Mouse (Mus musculus) liver, embryonic 15.5 days (tissue): ENCODE data around the gene Eno1. TPM values are rescaled to one million over a fixed set of nuclear protein-coding genes. Genes with fewer than 3 reads are reported as not detected.

Experiments
- ATAC-seq: fragments of 200-750 bp; cut with Nextera tagmentation; 2 replicates; pipeline ENCODE4 v1.8.0; 2017; ENCODE audit warnings: moderate number of reproducible peaks, mild to moderate bottlenecking, moderate library complexity; ENCODE audit not compliant: insufficient read depth
- H3K27ac ChIP-seq: fragments of 300-500 bp; sonication (generic); replicated peaks from 2 replicates; pipeline ENCODE4 v1.5.1; 2015; ENCODE audit warnings: mild to moderate bottlenecking, inconsistent platforms
- H3K27me3 ChIP-seq: fragments of 300-500 bp; sonication (generic); 2 replicates; pipeline ENCODE4 v1.6.1; 2015; ENCODE audit warnings: mild to moderate bottlenecking, inconsistent platforms
- H3K36me3 ChIP-seq: fragments of 300-500 bp; sonication (generic); replicated peaks from 2 replicates; pipeline ENCODE4 v1.6.1; 2015; ENCODE audit warnings: moderate library complexity, mild to moderate bottlenecking, inconsistent platforms
- H3K4me1 ChIP-seq: fragments of 300-500 bp; sonication (generic); replicated peaks from 2 replicates; pipeline ENCODE4 v1.6.1; 2015; ENCODE audit warnings: inconsistent platforms
- H3K4me2 ChIP-seq: fragments of 300-500 bp; sonication (generic); 2 replicates; pipeline ENCODE4 v1.6.1; 2015; ENCODE audit warnings: moderate library complexity, mild to moderate bottlenecking, inconsistent platforms
- H3K4me3 ChIP-seq: fragments of 300-500 bp; sonication (generic); replicated peaks from 2 replicates; pipeline ENCODE4 v1.5.1; 2015; ENCODE audit warnings: mild to moderate bottlenecking, inconsistent platforms
- H3K9ac ChIP-seq: fragments of 300-500 bp; sonication (generic); 2 replicates; pipeline ENCODE4 v1.6.1; 2015; ENCODE audit warnings: moderate library complexity, mild to moderate bottlenecking, inconsistent platforms
- H3K9me3 ChIP-seq: fragments of 300-500 bp; sonication (generic); replicated peaks from 2 replicates; pipeline ENCODE4 v1.6.1; 2016; ENCODE audit warnings: inconsistent platforms
- WGBS: fragments of 180-500 bp; shearing (Covaris S2); methylation state at CpG from one replicate; pipeline ENCODE4 v1.1.7; 2015; ENCODE audit warnings: mixed read lengths; ENCODE audit not compliant: insufficient replicate concordance; 5-methylcytosine and 5-hydroxymethylcytosine counted together
- polyA plus RNA-seq: library from polyadenylated mRNA; unstranded; fragments of >200 nt; fragmentation: Nextera tagmentation; extraction: Ambion mirVana; gene quantifications from 2 replicates; pipeline ENCODE4 v1.2.1, GENCODE M21; 2015

Eno1 gene
- 557 and 577 TPM in 2 replicates for polyA plus RNA-seq

- Histone ChIP-seq H3K9ac (peak within 1 kb of the TSS; percentile 86), H3K27me3 (no peaks in the 10 kb centered on the region), H3K9me3 (no peaks in the 10 kb centered on the region), H3K4me3 (peak within 1 kb of the TSS; percentile 88), H3K4me1 (peaks cover 69% of the 10 kb centered on the region), H3K27ac (peak within 1 kb of the TSS; percentile 90), H3K4me2 (peak within 1 kb of the TSS; percentile 97), H3K36me3 (peaks cover 20% of the 10 kb centered on the region)
- peak; percentile 93 for ATAC-seq
- under 1% methylated on average over 77 of the region's 78 CpGs for WGBS
These were observed at the start of gene Eno1 for GRCm38 (mm10) chr4:150236521-150237481. TSS of gene Eno1 (plus strand) at chr4:150236721.

- WGBS: 40% methylated on average over 11 of the region's 11 CpGs
- no peaks in the 10 kb centered on the region for H3K36me3 ChIP-seq
- ATAC-seq: no peak
- H3K9me3 ChIP-seq: no peaks in the 10 kb centered on the region
- H3K27ac ChIP-seq: no peak overlapping the region
- H3K4me3 ChIP-seq: no peak overlapping the region
- H3K4me1 ChIP-seq: no peaks in the 10 kb centered on the region
- no peaks in the 10 kb centered on the region for H3K27me3 ChIP-seq
- H3K4me2 ChIP-seq: no peak overlapping the region
- no peak overlapping the region for H3K9ac ChIP-seq
These were observed 48.3 kb upstream of the Eno1 start for GRCm38 (mm10) chr4:150188236-150188635.

DNA sequence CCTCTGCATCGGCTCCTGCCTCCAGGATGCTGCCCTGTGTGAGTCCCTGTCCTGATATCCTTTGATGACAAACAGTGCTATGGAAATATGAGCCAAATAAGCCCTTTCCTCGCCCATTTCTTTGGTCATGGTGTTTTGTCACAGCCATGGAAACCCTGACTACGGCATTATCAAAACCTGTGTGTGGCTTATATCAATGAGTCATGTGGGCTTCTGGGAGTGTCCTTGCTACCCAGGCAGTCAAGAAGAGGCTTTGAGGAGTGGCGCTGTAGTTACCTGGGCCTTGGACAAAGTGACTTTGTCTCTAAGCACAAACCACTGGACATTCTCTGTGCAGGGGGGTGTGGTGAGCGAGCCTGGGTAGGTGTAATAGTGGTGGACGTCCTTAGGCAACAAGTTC lies 44.3 kb upstream of the Eno1 start:
- Histone ChIP-seq H3K27me3 (no peaks in the 10 kb centered on the region), H3K4me1 (no peaks in the 10 kb centered on the region), H3K4me3 (no peak overlapping the region), H3K27ac (no peak overlapping the region), H3K36me3 (no peaks in the 10 kb centered on the region), H3K9ac (no peak overlapping the region), H3K4me2 (no peak overlapping the region), H3K9me3 (no peaks in the 10 kb centered on the region)
- WGBS: 59% methylated on average over 6 of the region's 6 CpGs
- no peak for ATAC-seq

DNA sequence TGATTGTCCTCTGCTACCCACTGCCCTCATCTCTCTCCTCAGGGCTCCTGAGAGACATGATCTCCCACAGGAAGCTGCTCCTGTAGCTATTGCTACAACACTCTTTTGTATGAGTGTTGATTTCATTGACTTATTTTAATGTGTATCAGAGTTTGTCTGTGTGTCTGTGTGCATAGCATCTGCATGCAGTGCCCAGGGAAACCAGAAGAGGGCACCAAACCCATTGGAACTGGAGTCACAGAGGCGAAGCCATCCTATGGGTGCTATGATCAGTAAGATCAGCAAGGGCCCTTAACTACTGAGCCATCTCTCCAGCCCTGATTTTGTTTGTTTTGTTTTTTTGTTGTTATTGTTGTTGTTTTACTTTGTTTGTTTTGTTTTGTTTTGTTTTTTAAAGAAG lies 42.6 kb upstream of the Eno1 start:
- Histone ChIP-seq H3K27ac (no peak overlapping the region), H3K9ac (no peak overlapping the region), H3K36me3 (no peaks in the 10 kb centered on the region), H3K4me1 (no peaks in the 10 kb centered on the region), H3K4me2 (no peak overlapping the region), H3K9me3 (no peaks in the 10 kb centered on the region), H3K4me3 (no peak overlapping the region), H3K27me3 (no peaks in the 10 kb centered on the region)
- no peak for ATAC-seq
- WGBS: 26% methylated on average over 1 of the region's 1 CpGs

DNA sequence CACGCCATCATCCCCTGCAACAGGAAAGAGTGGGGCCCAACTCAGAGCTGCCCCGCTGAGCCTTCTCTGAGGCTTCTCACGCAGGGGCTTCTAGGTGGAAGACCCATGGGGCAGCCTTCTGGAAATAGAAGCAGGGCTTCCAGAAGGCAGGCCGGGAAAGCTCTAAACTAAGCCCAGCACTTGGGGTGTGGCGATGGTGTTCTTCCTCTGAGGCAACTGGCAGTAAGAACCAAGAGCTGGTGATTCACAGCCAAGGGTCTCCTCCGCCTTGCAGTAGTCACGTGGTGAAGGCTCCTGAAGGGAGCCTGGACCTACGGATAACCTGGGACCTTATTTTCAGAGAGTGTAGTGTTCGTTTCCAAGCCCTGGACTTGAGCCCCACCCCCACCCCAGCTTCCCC lies 38.3 kb upstream of the Eno1 start:
- Histone ChIP-seq H3K4me3 (no peak overlapping the region), H3K4me2 (no peak overlapping the region), H3K9me3 (no peaks in the 10 kb centered on the region), H3K4me1 (no peaks in the 10 kb centered on the region), H3K27me3 (no peaks in the 10 kb centered on the region), H3K9ac (no peak overlapping the region), H3K36me3 (no peaks in the 10 kb centered on the region), H3K27ac (no peak overlapping the region)
- WGBS: 49% methylated on average over 9 of the region's 9 CpGs
- no peak for ATAC-seq

DNA sequence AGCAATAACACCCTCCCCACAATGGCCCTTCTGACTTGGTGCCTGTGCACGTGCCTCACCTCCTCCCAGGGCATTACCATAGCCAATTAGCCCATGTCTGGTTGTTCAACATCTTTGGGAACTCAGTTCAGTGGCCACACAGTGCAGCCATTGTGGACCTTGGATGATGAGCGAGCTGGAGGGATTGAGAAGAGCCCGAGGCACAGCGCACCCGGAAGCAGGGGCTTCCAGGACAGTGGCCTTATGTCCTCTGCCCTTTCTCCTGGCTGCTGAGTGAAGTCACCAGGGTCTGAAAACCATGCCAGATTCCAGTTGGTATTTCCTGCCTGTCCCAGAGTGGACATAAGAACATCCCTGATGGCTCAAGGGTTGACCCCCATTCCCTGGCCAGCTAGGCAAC lies 35.3 kb upstream of the Eno1 start, which contains the start of gene Car6:
Gene Car6 (minus strand): TSS at position 101 of the 400 bp plus-strand sequence.
- no peak for ATAC-seq
- H3K4me3 ChIP-seq: no peak within 1 kb of the TSS
- no peaks in the 10 kb centered on the region for H3K4me1 ChIP-seq
- H3K9ac ChIP-seq: no peak within 1 kb of the TSS
- no peak within 1 kb of the TSS for H3K27ac ChIP-seq
- WGBS: 68% methylated on average over 5 of the region's 5 CpGs
- no peak within 1 kb of the TSS for H3K4me2 ChIP-seq
- H3K36me3 ChIP-seq: no peaks in the 10 kb centered on the region
- no peaks in the 10 kb centered on the region for H3K9me3 ChIP-seq
- no peaks in the 10 kb centered on the region for H3K27me3 ChIP-seq

DNA sequence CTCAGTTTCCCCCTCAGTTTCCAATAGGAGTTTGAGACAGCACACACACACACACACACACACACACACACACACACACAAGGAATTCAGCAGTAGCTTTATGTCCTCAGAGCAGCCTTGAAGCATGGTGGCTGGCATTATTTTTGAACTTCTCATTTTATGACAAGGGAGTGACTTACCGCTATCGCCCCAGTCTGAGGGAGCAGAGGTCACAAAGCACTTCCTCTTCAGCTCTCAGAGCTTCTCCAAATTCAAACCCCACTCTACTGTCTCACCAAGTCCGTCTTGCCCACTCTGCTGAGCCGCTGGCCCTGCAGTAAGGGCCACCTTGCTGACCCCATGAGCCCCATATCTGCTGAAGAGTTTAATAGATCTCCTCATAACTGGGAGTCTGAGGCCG lies 33.8 kb upstream of the Eno1 start:
- no peak for ATAC-seq
- Histone ChIP-seq H3K4me1 (0 out of 2 replicates have a peak, but pooled peaks cover 5% of the 10 kb centered on the region), H3K4me3 (no peak overlapping the region), H3K36me3 (no peaks in the 10 kb centered on the region), H3K27ac (0 out of 2 replicates have a peak overlapping the region, but pooled peaks have one; percentile 33), H3K9me3 (no peaks in the 10 kb centered on the region), H3K9ac (no peak overlapping the region), H3K4me2 (no peak overlapping the region), H3K27me3 (peaks cover 3% of the 10 kb centered on the region; the same call in 1 of the 2 replicates)
- WGBS: 25% methylated on average over 5 of the region's 5 CpGs

DNA sequence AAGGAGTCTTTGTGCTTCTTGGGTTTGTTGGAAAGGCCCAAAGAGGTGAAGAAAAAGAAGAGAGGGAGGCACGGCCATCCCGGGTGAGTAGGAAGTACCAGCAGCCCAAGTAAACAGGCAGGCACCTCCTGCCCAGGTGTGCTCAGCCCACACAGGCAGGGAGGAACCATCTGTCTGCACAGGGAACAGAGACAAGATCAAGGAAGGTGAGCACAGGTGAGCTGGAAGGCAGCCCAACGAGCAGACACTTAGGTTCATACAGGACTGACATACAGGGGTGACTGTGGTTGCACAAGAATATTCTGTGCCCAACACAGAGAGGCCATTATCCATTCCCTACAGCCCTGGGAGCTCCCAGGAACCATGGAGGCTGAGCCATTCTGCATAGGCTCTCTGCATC lies 31.6 kb upstream of the Eno1 start:
- Histone ChIP-seq H3K4me3 (no peak overlapping the region), H3K4me1 (0 out of 2 replicates have a peak, but pooled peaks cover 8% of the 10 kb centered on the region), H3K9me3 (no peaks in the 10 kb centered on the region), H3K9ac (no peak overlapping the region), H3K27ac (no peak overlapping the region), H3K36me3 (no peaks in the 10 kb centered on the region), H3K27me3 (peaks cover 3% of the 10 kb centered on the region; the same call in 1 of the 2 replicates), H3K4me2 (no peak overlapping the region)
- ATAC-seq: no peak
- 60% methylated on average over 3 of the region's 3 CpGs for WGBS

- Histone ChIP-seq H3K27me3 (peaks cover 3% of the 10 kb centered on the region; the same call in 1 of the 2 replicates), H3K4me1 (peaks cover 23% of the 10 kb centered on the region), H3K4me3 (no peak overlapping the region), H3K27ac (no peak overlapping the region), H3K4me2 (no peak overlapping the region), H3K9ac (no peak overlapping the region), H3K9me3 (no peaks in the 10 kb centered on the region), H3K36me3 (no peaks in the 10 kb centered on the region)
- ATAC-seq: no peak
- WGBS: 77% methylated on average over 5 of the region's 5 CpGs
These were observed 26.8 kb upstream of the Eno1 start for GRCm38 (mm10) chr4:150209751-150210150.

- no peak for ATAC-seq
- peaks cover 23% of the 10 kb centered on the region for H3K4me1 ChIP-seq
- H3K36me3 ChIP-seq: no peaks in the 10 kb centered on the region
- no peak overlapping the region for H3K27ac ChIP-seq
- H3K4me3 ChIP-seq: no peak overlapping the region
- H3K27me3 ChIP-seq: peaks cover 3% of the 10 kb centered on the region; the same call in 1 of the 2 replicates
- H3K9me3 ChIP-seq: no peaks in the 10 kb centered on the region
- H3K9ac ChIP-seq: no peak overlapping the region
- 68% methylated on average over 8 of the region's 8 CpGs for WGBS
- no peak overlapping the region for H3K4me2 ChIP-seq
These were observed 26.2 kb upstream of the Eno1 start for GRCm38 (mm10) chr4:150210306-150210705.

GRCm38 (mm10) chr4:150211930-150212552 lies 24.5 kb upstream of the Eno1 start:
- peak overlapping the region; percentile 44 for H3K4me3 ChIP-seq
- no peak overlapping the region; the same call in 1 of the 2 replicates for H3K9ac ChIP-seq
- H3K27me3 ChIP-seq: no peaks in the 10 kb centered on the region
- peak overlapping the region; percentile 48; the same call in 1 of the 2 replicates for H3K27ac ChIP-seq
- peaks cover 23% of the 10 kb centered on the region for H3K4me1 ChIP-seq
- WGBS: 30% methylated on average over 10 of the region's 10 CpGs
- H3K36me3 ChIP-seq: no peaks in the 10 kb centered on the region
- H3K9me3 ChIP-seq: no peaks in the 10 kb centered on the region
- ATAC-seq: peak; percentile 1; the same call in 1 of the 2 replicates
- H3K4me2 ChIP-seq: peak overlapping the region; percentile 70
